Mouse (Mus musculus): ENCODE measurements around the gene Podn.

Podn gene

GRCm38 (mm10) chr4:108007532-108008103 is 88.6 kb downstream of the Podn start:
- no peak for DNase-seq (ENCODE audit: low read depth, low spot score)

GRCm38 (mm10) chr4:108005328-108005727 is 90.9 kb downstream of the Podn start:
- no peak for DNase-seq (ENCODE audit: low read depth, low spot score)

- DNase-seq (ENCODE audit: low read depth, low spot score), result no peak
These were observed 96.9 kb downstream of the Podn start for GRCm38 (mm10) chr4:107999380-107999779.

GRCm38 (mm10) chr4:107998641-107999332 is 97.5 kb downstream of the Podn start:
- DNase-seq (ENCODE audit: low read depth, low spot score), result no peak

GRCm38 (mm10) chr4:107996418-107996986 is 99.7 kb downstream of the Podn start:
- DNase-seq (ENCODE audit: low read depth, low spot score), result no peak

- no peak for DNase-seq (ENCODE audit: low read depth, low spot score)
These were observed 100.5 kb downstream of the Podn start for GRCm38 (mm10) chr4:107995727-107996126.

- DNase-seq (ENCODE audit: low read depth, low spot score), result no peak
These were observed 101.2 kb downstream of the Podn start for GRCm38 (mm10) chr4:107995011-107995410.

GRCm38 (mm10) chr4:107991879-107992278 is 104.4 kb downstream of the Podn start:
- DNase-seq (ENCODE audit: low read depth, low spot score), result no peak

- DNase-seq (ENCODE audit: low read depth, low spot score), result no peak
These were observed 105.4 kb downstream of the Podn start for GRCm38 (mm10) chr4:107990818-107991217.

- no peak for DNase-seq (ENCODE audit: low read depth, low spot score)
These were observed 107.3 kb downstream of the Podn start for GRCm38 (mm10) chr4:107988931-107989330.

GRCm38 (mm10) chr4:107986386-107987168 is 109.7 kb downstream of the Podn start:
- DNase-seq (ENCODE audit: low read depth, low spot score), result no peak

GRCm38 (mm10) chr4:107985812-107986211 is 110.4 kb downstream of the Podn start:
- DNase-seq (ENCODE audit: low read depth, low spot score), result no peak

GRCm38 (mm10) chr4:107984282-107984981 is 111.8 kb downstream of the Podn start:
- DNase-seq (ENCODE audit: low read depth, low spot score), result no peak

- DNase-seq (ENCODE audit: low read depth, low spot score), result no peak
These were observed 112.5 kb downstream of the Podn start for GRCm38 (mm10) chr4:107983717-107984116.

- no peak for DNase-seq (ENCODE audit: low read depth, low spot score)
These were observed 116.1 kb downstream of the Podn start for GRCm38 (mm10) chr4:107980002-107980600.

GRCm38 (mm10) chr4:107979530-107979929 is 116.7 kb downstream of the Podn start:
- DNase-seq (ENCODE audit: low read depth, low spot score), result no peak

- no peak for DNase-seq (ENCODE audit: low read depth, low spot score)
These were observed 118.7 kb downstream of the Podn start for GRCm38 (mm10) chr4:107977593-107977992.

GRCm38 (mm10) chr4:107975004-107975403 is 121.2 kb downstream of the Podn start:
- DNase-seq (ENCODE audit: low read depth, low spot score), result no peak

- DNase-seq (ENCODE audit: low read depth, low spot score), result no peak
These were observed 121.7 kb downstream of the Podn start for GRCm38 (mm10) chr4:107974527-107974926.

- DNase-seq (ENCODE audit: low read depth, low spot score), result no peak
These were observed 125.1 kb downstream of the Podn start for GRCm38 (mm10) chr4:107971162-107971561.

- DNase-seq (ENCODE audit: low read depth, low spot score), result no peak
These were observed 126.5 kb downstream of the Podn start for GRCm38 (mm10) chr4:107969781-107970180.

Data from c-Kit-negative CD71-positive TER-119-positive erythroid progenitor cells, embryonic 14.5 days (primary cell).